Mouse (Mus musculus) layer of hippocampus, postnatal 36 days (tissue): ENCODE results near the gene Pex5l. TPM values are rescaled to one million over a fixed set of nuclear protein-coding genes. Genes with fewer than 3 reads are reported as not detected.
A peak's percentile ranks its signal among the peaks of the same experiment; 100 is the strongest.

ENCODE experiments used
- DNase-seq, 2 experiments: peaks; one replicate each; pipeline ENCODE4 v3.0.0; 2022
- total RNA-seq, 2 experiments: library from RNA; stranded (reverse); gene quantifications; 2 replicates each; pipeline ENCODE4 v1.2.3; 2021

Pex5l gene
- total RNA-seq, 2 experiments from 2014 or later = 284 to 289 TPM

GRCm38 (mm10) chr3:32939802-32940501, 203.1 kb downstream of the Pex5l start:
- no peak for DNase-seq

- no peak for DNase-seq
Observed at GRCm38 (mm10) chr3:32924168-32924567, 218.9 kb downstream of the Pex5l start.

GRCm38 (mm10) chr3:32910071-32910551, 232.9 kb downstream of the Pex5l start:
- peak; percentile 22 to 36 for DNase-seq

DNA sequence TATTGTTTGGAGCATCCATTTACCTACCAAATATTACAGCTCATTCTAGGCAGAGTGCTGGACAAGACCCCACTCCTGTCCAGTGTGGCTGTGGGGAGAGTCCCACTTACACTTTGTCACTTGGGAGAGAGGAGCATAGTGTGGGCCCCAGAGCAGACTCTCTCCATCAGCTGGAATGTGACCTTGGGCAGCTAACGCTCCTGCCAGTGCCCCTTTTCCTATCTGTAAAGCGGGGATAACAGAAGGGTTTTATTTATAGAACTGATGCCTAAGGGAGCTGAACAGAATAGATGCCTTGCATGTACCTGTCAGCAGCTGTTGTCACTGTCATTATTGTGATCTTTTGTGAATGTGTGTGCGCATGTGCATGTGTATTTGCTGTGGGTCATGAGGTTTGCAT, 234.6 kb downstream of the Pex5l start:
- DNase-seq = no peak

- DNase-seq = no peak
Observed at GRCm38 (mm10) chr3:32905850-32906779, 236.9 kb downstream of the Pex5l start.

- no peak for DNase-seq
Observed at GRCm38 (mm10) chr3:32904599-32904998, 238.4 kb downstream of the Pex5l start.

DNA sequence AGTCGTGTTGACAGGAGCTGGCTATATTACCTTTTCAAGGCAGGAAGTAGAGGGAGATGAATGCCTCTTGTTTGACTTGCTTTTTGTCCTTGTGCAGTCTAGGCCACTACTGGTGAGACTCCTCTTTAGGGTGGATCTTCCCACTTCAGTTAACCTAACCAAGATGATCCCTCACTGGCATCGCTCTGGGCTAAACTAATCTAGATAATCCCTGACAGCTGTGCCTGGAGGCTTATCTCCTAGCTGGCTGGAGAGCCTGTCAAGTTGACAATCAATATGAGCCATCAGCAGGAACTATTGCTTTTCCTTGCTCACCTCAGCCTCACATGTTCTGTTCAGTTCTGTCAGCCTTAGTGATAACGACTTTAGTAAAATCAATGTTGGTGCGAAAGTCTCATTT, 239.6 kb downstream of the Pex5l start:
- DNase-seq = no peak
